Mouse (Mus musculus) liver, embryonic 11.5 days (tissue): ENCODE results near the gene Cpeb4. TPM values are rescaled to one million over a fixed set of nuclear protein-coding genes. Genes with fewer than 3 reads are reported as not detected.
"Not testable (repeated sequence)": the region's sequence is repeated elsewhere in the genome, so short reads cannot be mapped to it uniquely, and the experiment has no call there.

Source experiments
- ATAC-seq: fragments of 200-750 bp; cut with Nextera tagmentation; replicated peaks from 2 replicates; pipeline ENCODE4 v1.8.0; 2017; ENCODE audit warnings: moderate number of reproducible peaks, mild to moderate bottlenecking, moderate TSS enrichment, moderate library complexity; ENCODE audit not compliant: low FRiP score
- DNase-seq: peaks from one replicate; pipeline ENCODE4 v3.0.0-alpha.2; 2017; ENCODE audit warnings: low spot score
- H3K27ac ChIP-seq: fragments of 300-500 bp; sonication (generic); 2 replicates; pipeline ENCODE4 v1.5.1; 2014; ENCODE audit warnings: mild to moderate bottlenecking, low read depth, low read length, control low read depth
- H3K27me3 ChIP-seq: fragments of 300-500 bp; sonication (generic); replicated peaks from 2 replicates; pipeline ENCODE4 v1.6.1; 2014; ENCODE audit warnings: low read length, mixed read lengths; ENCODE audit not compliant: control insufficient read depth, insufficient read depth
- H3K36me3 ChIP-seq: fragments of 300-500 bp; sonication (generic); 2 replicates; pipeline ENCODE4 v1.6.1; 2014; ENCODE audit warnings: mild to moderate bottlenecking, low read length, moderate library complexity, mixed read lengths; ENCODE audit not compliant: control insufficient read depth, insufficient read depth
- H3K4me1 ChIP-seq: fragments of 300-500 bp; sonication (generic); replicated peaks from 2 replicates; pipeline ENCODE4 v1.6.1; 2014; ENCODE audit warnings: low read length, mixed read lengths; ENCODE audit not compliant: control insufficient read depth, insufficient read depth
- H3K4me2 ChIP-seq: fragments of 300-500 bp; sonication (generic); 2 replicates; pipeline ENCODE4 v1.6.1; 2014; ENCODE audit warnings: mild to moderate bottlenecking, control low read depth, moderate library complexity
- H3K4me3 ChIP-seq: fragments of 300-500 bp; sonication (generic); 2 replicates; pipeline ENCODE4 v1.5.1; 2014; ENCODE audit warnings: low read depth, low read length, control low read depth
- H3K9ac ChIP-seq: fragments of 300-500 bp; sonication (generic); 2 replicates; pipeline ENCODE4 v1.6.1; 2014; ENCODE audit warnings: low read depth, low read length, control low read depth
- H3K9me3 ChIP-seq: fragments of 300-500 bp; sonication (generic); 2 replicates; pipeline ENCODE4 v1.6.1; 2016; ENCODE audit warnings: low read length, inconsistent platforms, mixed read lengths; ENCODE audit not compliant: control insufficient read depth
- WGBS: fragments of 180-500 bp; shearing (Covaris S2); extraction: QIAGEN DNeasy Blood & Tissue Kit; methylation state at CpG from one replicate; pipeline ENCODE4 v1.1.7; 2014; 5-methylcytosine and 5-hydroxymethylcytosine counted together
- polyA plus RNA-seq: library from polyadenylated mRNA; unstranded; fragments of >200 nt; fragmentation: Nextera tagmentation; extraction: Ambion mirVana; gene quantifications from 2 replicates; pipeline ENCODE4 v1.2.1, GENCODE M21; 2014

The Cpeb4 gene
- polyA plus RNA-seq, 1 experiment from 2014 or later = 14.4 TPM

DNA sequence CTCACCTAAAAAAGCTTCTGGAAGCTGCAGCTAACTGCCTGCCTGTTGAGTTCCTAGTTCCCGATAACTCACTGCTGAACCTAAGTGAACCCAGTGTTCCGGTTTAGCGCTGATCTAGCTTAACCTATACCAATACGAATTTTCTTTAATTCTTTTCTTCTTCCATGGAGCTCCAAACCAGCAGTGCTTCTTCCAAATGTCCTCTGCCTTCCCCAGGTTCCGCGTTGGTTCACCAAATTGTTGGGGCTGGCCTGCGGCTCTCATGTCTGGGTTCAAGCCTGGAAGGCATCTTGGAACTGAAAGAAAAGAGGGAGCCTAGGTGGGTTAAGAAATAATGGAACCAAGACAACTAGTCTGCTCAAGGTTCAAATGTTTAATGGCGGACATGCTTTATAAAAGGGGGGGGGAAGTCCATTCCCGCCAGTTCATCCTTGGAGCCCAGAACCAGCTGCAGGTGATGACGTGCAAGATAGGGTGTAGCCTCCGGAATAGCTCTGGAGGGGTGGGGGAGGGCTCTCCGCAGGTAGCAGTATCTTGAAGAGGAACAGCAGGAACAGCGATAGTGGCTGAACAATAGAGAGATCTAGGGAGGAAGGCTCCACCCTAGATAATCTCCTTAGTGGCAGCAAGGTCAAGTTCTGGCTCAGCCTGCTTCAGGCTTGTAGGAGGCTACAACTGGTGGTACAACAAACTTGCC lies 110.4 kb downstream of the Cpeb4 start:
- ATAC-seq, DNase-seq, H3K4me2 ChIP-seq, H3K9ac ChIP-seq, H3K27me3 ChIP-seq, H3K27ac ChIP-seq, H3K4me1 ChIP-seq, H3K9me3 ChIP-seq, H3K36me3 ChIP-seq, H3K4me3 ChIP-seq: not testable (repeated sequence)
- WGBS = 72% methylated on average over 13 of the region's 13 CpGs

- ATAC-seq = no peak
- Histone ChIP-seq H3K4me3 (no peak overlapping the region), H3K4me2 (no peak overlapping the region), H3K9me3 (no peaks in the 10 kb centered on the region), H3K27ac (no peak overlapping the region), H3K4me1 (no peaks in the 10 kb centered on the region), H3K9ac (no peak overlapping the region), H3K36me3 (no peaks in the 10 kb centered on the region), H3K27me3 (no peaks in the 10 kb centered on the region)
- no peak for DNase-seq
Observed at GRCm38 (mm10) chr11:31983249-31983648, 111.2 kb downstream of the Cpeb4 start.

DNA sequence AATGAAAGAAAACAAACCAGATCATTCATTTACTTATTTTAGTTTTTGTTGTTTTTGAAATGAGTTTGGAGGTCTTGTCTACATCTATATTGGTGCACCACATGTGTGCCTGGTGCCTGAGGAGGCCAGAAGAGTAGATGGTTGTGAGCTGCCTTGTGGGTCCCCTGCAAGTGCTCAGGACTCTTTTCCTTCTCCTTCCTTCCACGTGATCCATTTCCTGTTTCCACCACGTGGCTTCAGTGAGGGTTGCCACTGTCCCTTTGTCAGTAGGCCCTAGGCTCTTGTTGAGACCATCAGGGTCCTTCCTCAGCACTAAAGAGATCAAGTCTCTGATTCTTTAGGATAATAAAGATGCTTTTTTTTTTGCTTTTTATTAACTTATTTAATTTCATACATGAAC lies 112.8 kb downstream of the Cpeb4 start:
- H3K4me2 ChIP-seq = no peak overlapping the region
- no peaks in the 10 kb centered on the region for H3K4me1 ChIP-seq
- H3K27ac ChIP-seq = no peak overlapping the region
- no peaks in the 10 kb centered on the region for H3K9me3 ChIP-seq
- H3K9ac ChIP-seq = no peak overlapping the region
- H3K27me3 ChIP-seq = no peaks in the 10 kb centered on the region
- 37% methylated on average over 2 of the region's 2 CpGs for WGBS
- ATAC-seq (no peak), DNase-seq (no peak)
- no peaks in the 10 kb centered on the region for H3K36me3 ChIP-seq
- H3K4me3 ChIP-seq = no peak overlapping the region

Other genes starting within 250 kb of the Cpeb4 start
- 39.7 and 40.1 TPM in 2 replicates for gene Bod1, start 200.3 kb upstream of the Cpeb4 start, polyA plus RNA-seq
- gene 4930524B15Rik, start 93.4 kb downstream of the Cpeb4 start, polyA plus RNA-seq = not detected in 2 replicates
- 0.42 and 0.69 TPM in 2 replicates for gene Nsg2, start 128.3 kb downstream of the Cpeb4 start, polyA plus RNA-seq